Mouse (Mus musculus): ENCODE data around the gene Camk2g. TPM values are rescaled to one million over a fixed set of nuclear protein-coding genes. Genes with fewer than 3 reads are reported as not detected.

Gene Camk2g
- polyA plus RNA-seq, 2 experiments, result 3.9 to 5.4 TPM

DNA sequence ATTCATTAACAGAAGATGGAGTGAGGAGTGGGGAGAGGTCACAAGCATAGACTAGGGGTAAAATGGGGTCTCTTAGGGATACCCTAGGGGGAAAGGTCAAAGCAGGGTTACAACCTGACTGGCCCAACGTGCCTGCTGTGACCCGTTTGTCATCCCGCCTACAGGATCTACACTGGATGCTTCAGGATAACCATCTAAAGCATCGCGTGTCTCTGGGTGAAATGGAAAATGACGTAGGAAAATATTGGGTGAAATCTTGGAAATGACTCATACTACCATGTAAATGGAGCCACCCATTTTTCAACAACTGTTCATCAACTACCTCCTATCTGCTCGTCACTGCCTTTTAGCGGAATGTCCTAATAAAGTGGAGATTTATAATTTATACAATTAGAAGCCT, 2.3 kb upstream of the Camk2g start:
- WGBS (ENCODE audit: insufficient replicate concordance), result 68% methylated on average over 8 of the region's 8 CpGs
- Histone ChIP-seq H3K27ac (no peak overlapping the region), H3K4me3 (ENCODE audit: insufficient read depth in 1 of 2, low read depth in 2 of 2, low read length in 2 of 2) (no peak overlapping the region), H3K4me1 (replicated peaks; ENCODE audit: control insufficient read depth in 2 of 2, insufficient read depth in 2 of 2, low read length in 1 of 2) (peaks cover 0 to 10% of the 10 kb centered on the region in 2 experiments; a peak in 3 of 4 replicates), H3K9ac (replicated peaks) (no peak overlapping the region), H3K4me2 (ENCODE audit: low read depth) (no peak overlapping the region), H3K36me3 (replicated peaks; ENCODE audit: control insufficient read depth, insufficient read depth, low read depth) (no peaks in the 10 kb centered on the region), H3K9me3 (ENCODE audit: control insufficient read depth, low read length) (no peaks in the 10 kb centered on the region), H3K27me3 (ENCODE audit: control insufficient read depth, insufficient read depth, low read length) (no peaks in the 10 kb centered on the region)
- DNase-seq (ENCODE audit: low read depth in 3 of 3, low spot score in 3 of 3) (no peak), ATAC-seq (ENCODE audit: insufficient read depth) (no peak)
- TF ChIP-seq EP300 (IDR thresholded peaks at IDR 0.05; ENCODE audit: low read depth) (no peak), CTCF (IDR thresholded peaks at IDR 0.05; ENCODE audit: low read depth) (no peak)

- Histone ChIP-seq H3K27ac (no peak overlapping the region), H3K4me2 (ENCODE audit: low read depth) (no peak overlapping the region), H3K27me3 (ENCODE audit: control insufficient read depth, insufficient read depth, low read length) (no peaks in the 10 kb centered on the region), H3K4me1 (replicated peaks; ENCODE audit: control insufficient read depth in 2 of 2, insufficient read depth in 2 of 2, low read length in 1 of 2) (peaks cover 0 to 10% of the 10 kb centered on the region in 2 experiments; a peak in 3 of 4 replicates), H3K4me3 (ENCODE audit: insufficient read depth in 1 of 2, low read depth in 2 of 2, low read length in 2 of 2) (no peak overlapping the region), H3K36me3 (replicated peaks; ENCODE audit: control insufficient read depth, insufficient read depth, low read depth) (no peaks in the 10 kb centered on the region), H3K9ac (replicated peaks) (no peak overlapping the region), H3K9me3 (ENCODE audit: control insufficient read depth, low read length) (no peaks in the 10 kb centered on the region)
- TF ChIP-seq EP300 (IDR thresholded peaks at IDR 0.05; ENCODE audit: low read depth) (no peak), CTCF (IDR thresholded peaks at IDR 0.05; ENCODE audit: low read depth) (no peak)
- no peak for ATAC-seq (ENCODE audit: insufficient read depth)
- no peak for DNase-seq (ENCODE audit: low read depth in 3 of 3, low spot score in 3 of 3)
- 50% methylated on average over 9 of the region's 9 CpGs for WGBS (ENCODE audit: insufficient replicate concordance)
These were observed 1.7 kb upstream of the Camk2g start for GRCm38 (mm10) chr14:20795423-20796152.

- Histone ChIP-seq H3K4me1 (replicated peaks; ENCODE audit: control insufficient read depth in 2 of 2, insufficient read depth in 2 of 2, low read length in 1 of 2) (peaks cover 0 to 10% of the 10 kb centered on the region in 2 experiments; a peak in 3 of 4 replicates), H3K36me3 (replicated peaks; ENCODE audit: control insufficient read depth, insufficient read depth, low read depth) (no peaks in the 10 kb centered on the region), H3K4me2 (ENCODE audit: low read depth) (peak overlapping the region; percentile 91), H3K9ac (replicated peaks) (peak overlapping the region; percentile 66), H3K4me3 (ENCODE audit: insufficient read depth in 1 of 2, low read depth in 2 of 2, low read length in 2 of 2) (peak overlapping the region; percentile 60 to 71), H3K27me3 (ENCODE audit: control insufficient read depth, insufficient read depth, low read length) (no peaks in the 10 kb centered on the region), H3K27ac (no peak overlapping the region; the same call in 1 of the 2 replicates), H3K9me3 (ENCODE audit: control insufficient read depth, low read length) (no peaks in the 10 kb centered on the region)
- TF ChIP-seq CTCF (IDR thresholded peaks at IDR 0.05; ENCODE audit: low read depth) (no peak), EP300 (IDR thresholded peaks at IDR 0.05; ENCODE audit: low read depth) (no peak)
- ATAC-seq (ENCODE audit: insufficient read depth) (no peak), DNase-seq (ENCODE audit: low read depth in 3 of 3, low spot score in 3 of 3) (no peak)
- 6% methylated on average over 9 of the region's 9 CpGs for WGBS (ENCODE audit: insufficient replicate concordance)
These were observed 701 bp upstream of the Camk2g start for GRCm38 (mm10) chr14:20794589-20794988.

DNA sequence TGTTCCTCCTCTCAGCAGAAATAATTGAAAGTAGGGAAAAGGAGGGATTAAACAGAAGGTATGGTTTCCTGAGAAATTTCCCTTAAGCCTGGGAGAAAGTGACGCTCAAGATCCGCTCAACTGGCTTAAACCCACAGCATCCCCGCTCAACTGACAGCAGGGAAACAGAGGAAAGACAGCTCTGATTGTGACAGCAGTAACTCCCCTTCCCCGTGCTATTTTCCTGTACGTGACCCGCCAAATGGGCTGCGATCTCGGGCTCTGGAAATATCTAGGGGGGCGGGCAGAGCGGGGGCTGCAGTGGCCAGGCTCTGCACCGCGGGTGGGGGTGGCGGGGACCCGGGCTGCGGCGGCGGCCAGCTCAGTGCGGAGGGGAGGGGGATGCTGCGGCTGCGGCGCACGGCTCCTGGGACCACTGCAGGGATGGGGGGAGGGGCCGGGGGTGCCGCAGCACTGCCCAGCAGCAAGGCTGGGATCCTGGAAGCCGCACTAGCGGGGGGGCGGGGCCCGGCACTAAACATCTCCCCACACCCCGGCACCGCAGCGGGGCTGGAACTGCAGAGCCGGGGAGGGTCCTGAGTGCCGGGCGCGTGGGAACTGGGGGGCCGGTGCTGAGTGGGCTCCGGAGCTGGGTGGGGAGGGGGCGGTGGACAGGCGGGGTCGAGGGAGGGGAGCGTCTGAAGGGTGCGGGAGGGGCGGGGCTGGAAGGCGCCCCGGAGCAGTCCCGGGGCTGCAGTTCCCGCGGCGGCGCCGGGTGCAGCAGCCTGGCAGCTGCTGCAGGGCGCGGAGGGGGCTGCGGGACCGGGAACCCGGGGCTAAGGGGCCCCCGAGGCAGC, 748 bp downstream of the Camk2g start:
- H3K27ac ChIP-seq, result no peak overlapping the region
- no peak for TF ChIP-seq EP300 (IDR thresholded peaks at IDR 0.05; ENCODE audit: low read depth)
- TF ChIP-seq CTCF (IDR thresholded peaks at IDR 0.05; ENCODE audit: low read depth), result no peak
- H3K4me3 ChIP-seq (ENCODE audit: insufficient read depth in 1 of 2, low read depth in 2 of 2, low read length in 2 of 2), result peak overlapping the region; percentile 60 to 88
- no peaks in the 10 kb centered on the region for H3K27me3 ChIP-seq (ENCODE audit: control insufficient read depth, insufficient read depth, low read length)
- H3K9ac ChIP-seq (replicated peaks), result peak overlapping the region; percentile 66
- 2% methylated on average over 55 of the region's 57 CpGs for WGBS (ENCODE audit: insufficient replicate concordance)
- H3K9me3 ChIP-seq (ENCODE audit: control insufficient read depth, low read length), result no peaks in the 10 kb centered on the region
- peaks cover 0 to 10% of the 10 kb centered on the region in 2 experiments; a peak in 3 of 4 replicates for H3K4me1 ChIP-seq (replicated peaks; ENCODE audit: control insufficient read depth in 2 of 2, insufficient read depth in 2 of 2, low read length in 1 of 2)
- ATAC-seq (ENCODE audit: insufficient read depth) (peak; percentile 23; the same call in 1 of the 2 replicates), DNase-seq (ENCODE audit: low read depth in 3 of 3, low spot score in 3 of 3) (no peak)
- H3K4me2 ChIP-seq (ENCODE audit: low read depth), result peak overlapping the region; percentile 91
- H3K36me3 ChIP-seq (replicated peaks; ENCODE audit: control insufficient read depth, insufficient read depth, low read depth), result no peaks in the 10 kb centered on the region

Measured in liver, embryonic 14.5 days (tissue).